8 mouse cellular contexts compared by ENCODE assay signal in the genomic region with DNA sequence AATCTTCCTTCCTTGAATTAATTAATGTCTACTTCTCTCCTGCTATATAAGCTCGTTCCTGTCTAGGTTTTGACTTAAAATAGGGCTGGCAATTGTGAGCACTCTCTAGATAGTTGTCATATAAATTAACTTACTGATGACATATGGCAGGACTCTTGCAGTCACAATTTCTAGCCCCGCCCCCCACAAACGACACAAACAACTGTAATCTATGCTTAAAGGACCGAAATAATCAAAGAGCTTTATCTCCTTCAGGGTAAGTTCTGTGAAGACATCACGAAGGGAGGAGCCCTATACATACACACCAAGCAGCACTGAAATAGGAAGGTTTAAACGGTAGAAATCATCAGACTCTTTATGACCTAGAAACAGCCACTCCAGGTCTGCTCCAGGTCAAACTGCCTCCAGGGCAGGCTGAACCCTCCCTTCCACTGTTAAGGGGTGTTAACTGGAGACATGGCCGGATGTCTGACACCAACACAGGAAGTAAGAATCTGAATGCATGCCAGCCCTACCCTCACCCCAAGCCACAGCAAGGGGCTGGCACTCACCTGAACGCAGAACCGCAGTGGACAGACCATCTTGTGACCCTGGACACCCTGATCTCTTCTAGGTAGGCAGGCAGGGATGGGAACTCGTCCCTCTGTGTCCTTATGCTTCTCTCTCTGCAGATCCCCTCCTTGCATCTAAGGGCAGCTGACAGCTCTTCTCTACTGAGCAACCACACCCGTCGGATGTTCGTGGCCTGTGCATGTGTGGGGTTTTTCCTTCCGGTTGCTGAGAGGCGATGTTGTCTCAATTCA. TPM values are rescaled to one million over a fixed set of nuclear protein-coding genes. Genes with fewer than 3 reads are reported as not detected.
DNase-seq lines count a peak whose midpoint lies in the region; ATAC-seq lines count a peak whose summit lies in the region.

Nedd9 (minus strand) TSS at position 757 of the 803 bp plus-strand sequence.

- H3K27me3 ChIP-seq in intestine, embryonic 16.5 days (replicated peaks; ENCODE audit: control insufficient read depth, insufficient read depth, low read length): no peaks in the 10 kb centered on the region
- H3K27me3 ChIP-seq in liver, embryonic 12.5 days (replicated peaks): no peaks in the 10 kb centered on the region

- peak; percentile 41 for DNase-seq in gastrocnemius, postnatal 25 days
- DNase-seq in gastrocnemius, postnatal 36 days: no peak
- DNase-seq in heart, adult 11 months: peak; percentile 98
- DNase-seq in naive thymus-derived CD4-positive, alpha-beta T cell, adult 2 months (ENCODE audit: low read depth): peak; percentile 90
- DNase-seq in right cerebral cortex, postnatal 25 days: no peak
- no peak for DNase-seq in cerebellum, adult 8-10 months

- H3K36me3 ChIP-seq in intestine, embryonic 16.5 days (ENCODE audit: control insufficient read depth, insufficient read depth, low read length): no peaks in the 10 kb centered on the region
- no peaks in the 10 kb centered on the region for H3K36me3 ChIP-seq in liver, embryonic 12.5 days

- H3K4me2 ChIP-seq in intestine, embryonic 16.5 days (ENCODE audit: low read depth, low read length): no peak within 1 kb of the TSS
- peak within 1 kb of the TSS; percentile 24 for H3K4me2 ChIP-seq in liver, embryonic 12.5 days

- intact Hi-C loops in gastrocnemius, postnatal 36 days (cut with DNase I): no loop called here

- no peak within 1 kb of the TSS for H3K27ac ChIP-seq in intestine, embryonic 16.5 days (ENCODE audit: low read length)
- no peak within 1 kb of the TSS for H3K27ac ChIP-seq in liver, embryonic 12.5 days

- no peaks in the 10 kb centered on the region for H3K4me1 ChIP-seq in intestine, embryonic 16.5 days (ENCODE audit: control insufficient read depth, insufficient read depth, low read length)
- H3K4me1 ChIP-seq in liver, embryonic 12.5 days: peaks cover 13% of the 10 kb centered on the region; the same call in 1 of the 2 replicates

- 59% methylated on average over 15 of the region's 15 CpGs for WGBS in intestine, embryonic 16.5 days
- 23% methylated on average over 15 of the region's 15 CpGs for WGBS in liver, embryonic 12.5 days (ENCODE audit: insufficient replicate concordance)

- no peak within 1 kb of the TSS for H3K9ac ChIP-seq in intestine, embryonic 16.5 days (ENCODE audit: low read depth, low read length)
- H3K9ac ChIP-seq in liver, embryonic 12.5 days: no peak within 1 kb of the TSS

- peak; percentile 38; the same call in 1 of the 2 replicates for ATAC-seq in intestine, embryonic 16.5 days
- no peak for ATAC-seq in liver, embryonic 12.5 days

- no peaks in the 10 kb centered on the region for H3K9me3 ChIP-seq in intestine, embryonic 16.5 days (ENCODE audit: control insufficient read depth, low read length)
- H3K9me3 ChIP-seq in liver, embryonic 12.5 days (replicated peaks): no peaks in the 10 kb centered on the region

- H3K4me3 ChIP-seq in intestine, embryonic 16.5 days (ENCODE audit: low read length): no peak within 1 kb of the TSS
- peak within 1 kb of the TSS; percentile 7; the same call in 1 of the 2 replicates for H3K4me3 ChIP-seq in liver, embryonic 12.5 days

RNA-seq across cellular contexts. Expression of gene Nedd9, which starts in this region (rescaled TPM):
- total RNA-seq in gastrocnemius, postnatal 25 days (2021): 1 to 10 TPM; 4.5 to 9.4 TPM
- 1 to 10 TPM; 5.7 to 7.0 TPM for total RNA-seq in gastrocnemius, postnatal 36 days (2021)
- 38.5 and 40.5 TPM in 2 replicates for polyA plus RNA-seq in intestine, embryonic 16.5 days (2015; fragmentation: Nextera tagmentation; extraction: Ambion mirVana)
- 2.5 and 2.8 TPM in 2 replicates for polyA plus RNA-seq in liver, embryonic 12.5 days (2016; fragmentation: Nextera tagmentation; extraction: Ambion mirVana)

Comparison
In these comparisons a context has a peak if more than half of its experiments do, and no peak if none do; other contexts are left out.
1. RNA of gene Nedd9 (polyA plus RNA-seq): 38.5 to 40.5 TPM in intestine, embryonic 16.5 days; 2.5 to 2.8 TPM in liver, embryonic 12.5 days; every median in the first group is over 10 times any median in the second.
2. DNase-seq: peak in gastrocnemius, postnatal 25 days (single experiment), heart, adult 11 months (single experiment) and naive thymus-derived CD4-positive, alpha-beta T cell, adult 2 months (single experiment); none in gastrocnemius, postnatal 36 days (0 of 2), right cerebral cortex, postnatal 25 days (single experiment) and cerebellum, adult 8-10 months (single experiment).